Mouse (Mus musculus) urinary bladder, postnatal 36 days (tissue): Measurements from ENCODE around the gene Ofd1.

Experiments
- DNase-seq, 2 experiments: peaks; one replicate each; pipeline ENCODE4 v3.0.0; 2022; ENCODE audit warnings: low spot score in 2 of 2, mixed read lengths in 1 of 2

Ofd1 gene

GRCm38 (mm10) chrX:166440616-166441063 is at the start of gene Ofd1:
Ofd1 (minus strand) TSS chrX:166440704.
- DNase-seq: peak; percentile 71 to 86

- DNase-seq: peak; percentile 83 to 91
Measured at GRCm38 (mm10) chrX:166479365-166479983, 39.0 kb upstream of the Ofd1 start, which contains the start of gene Rab9. Rab9 (minus strand) TSS chrX:166479867.

GRCm38 (mm10) chrX:166478631-166479364 is 38.3 kb upstream of the Ofd1 start:
- peak; percentile 9 to 38 for DNase-seq

GRCm38 (mm10) chrX:166477393-166477792 is 36.9 kb upstream of the Ofd1 start:
- DNase-seq: no peak

GRCm38 (mm10) chrX:166472612-166473011 is 32.1 kb upstream of the Ofd1 start:
- DNase-seq: no peak

GRCm38 (mm10) chrX:166468321-166468720 is 27.8 kb upstream of the Ofd1 start:
- DNase-seq: no peak

GRCm38 (mm10) chrX:166455525-166455924 is 15.0 kb upstream of the Ofd1 start:
- DNase-seq: no peak

GRCm38 (mm10) chrX:166454331-166454730 is 13.8 kb upstream of the Ofd1 start:
- no peak for DNase-seq

GRCm38 (mm10) chrX:166453532-166453931 is 13.0 kb upstream of the Ofd1 start:
- no peak for DNase-seq

- no peak for DNase-seq
Measured at GRCm38 (mm10) chrX:166444552-166444951, 4.0 kb upstream of the Ofd1 start.

- DNase-seq: no peak
Measured at GRCm38 (mm10) chrX:166440036-166440615, 378 bp downstream of the Ofd1 start, which contains the start of gene Trappc2. Trappc2 (plus strand) TSS chrX:166440574.

- DNase-seq: no peak
Measured at GRCm38 (mm10) chrX:166434812-166435211, 5.7 kb downstream of the Ofd1 start.

GRCm38 (mm10) chrX:166416196-166416595 is 24.3 kb downstream of the Ofd1 start:
- DNase-seq: no peak

- no peak for DNase-seq
Measured at GRCm38 (mm10) chrX:166407865-166408264, 32.6 kb downstream of the Ofd1 start.

- DNase-seq: no peak
Measured at GRCm38 (mm10) chrX:166393753-166394152, 46.8 kb downstream of the Ofd1 start.

- DNase-seq: no peak
Measured at GRCm38 (mm10) chrX:166386656-166387055, 53.8 kb downstream of the Ofd1 start.

- DNase-seq: peak in 1 of 2 experiments; percentile 11
Measured at GRCm38 (mm10) chrX:166384935-166385334, 55.6 kb downstream of the Ofd1 start.

- DNase-seq: no peak
Measured at GRCm38 (mm10) chrX:166383606-166384005, 56.9 kb downstream of the Ofd1 start.

GRCm38 (mm10) chrX:166378652-166379051 is 61.9 kb downstream of the Ofd1 start:
- no peak for DNase-seq

GRCm38 (mm10) chrX:166376681-166377328 is 63.7 kb downstream of the Ofd1 start:
- no peak for DNase-seq

GRCm38 (mm10) chrX:166365458-166366213 is 74.9 kb downstream of the Ofd1 start:
- DNase-seq: no peak
